18 mouse cellular contexts compared by ENCODE assay signal in the genomic region with DNA sequence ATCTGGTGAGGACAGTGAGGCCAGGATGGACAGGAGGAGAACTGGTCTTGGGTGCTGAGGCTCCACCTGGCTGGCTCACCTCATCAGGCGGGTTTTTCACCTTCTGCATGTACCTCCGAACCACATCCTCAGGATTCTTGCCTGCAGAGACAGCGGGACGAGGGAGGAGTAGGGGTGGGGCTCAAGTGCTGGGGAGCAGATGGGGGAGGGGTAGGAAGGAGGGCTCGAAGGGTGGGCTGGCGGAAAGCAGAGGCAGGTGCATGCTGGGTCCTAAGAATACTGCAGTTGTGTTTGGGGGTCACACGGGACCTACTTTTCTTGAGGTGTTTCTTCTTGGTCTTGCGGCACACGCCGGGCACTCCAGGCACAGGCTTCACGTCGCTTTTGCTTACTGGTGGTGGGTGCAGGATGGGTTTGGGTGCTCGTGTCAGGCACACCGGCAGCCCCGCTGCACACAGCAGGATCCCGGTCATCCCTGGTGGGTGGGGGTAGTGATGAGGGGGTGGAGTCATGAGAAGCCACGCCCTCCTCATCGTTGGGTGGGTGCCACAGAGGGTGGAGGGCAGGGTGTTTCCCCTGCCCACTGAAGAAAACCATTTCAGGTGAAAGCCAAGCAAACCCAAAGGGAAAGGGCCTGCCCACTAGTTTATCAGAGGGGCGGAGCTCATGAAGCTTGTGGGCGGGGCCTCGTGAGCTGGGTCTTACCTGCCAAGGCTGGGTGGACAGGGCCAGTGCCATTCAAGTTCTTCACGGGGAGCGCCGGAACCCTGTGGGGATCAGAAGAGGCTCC. TPM values are rescaled to one million over a fixed set of nuclear protein-coding genes. Genes with fewer than 3 reads are reported as not detected.
DNase-seq lines count a peak whose midpoint lies in the region; ATAC-seq and TF ChIP-seq lines count a peak whose summit lies in the region.
"Had no signal": no experiment of that assay in that cellular context is flagged by ENCODE, and none has a peak within 500 bp of the region (broad histone marks: within the 10 kb centered on the region; RNA-seq: fewer than 3 reads in every experiment).

No protein-coding gene starts in this region.

- no peak for TF ChIP-seq CTCF in heart, adult 2 months (IDR thresholded peaks at IDR 0.05)

- no peak overlapping the region for H3K27ac ChIP-seq in heart, embryonic 15.5 days
- H3K27ac ChIP-seq in heart, adult 2 months, result no peak overlapping the region
- no peak overlapping the region for H3K27ac ChIP-seq in midbrain, embryonic 10.5 days (replicated peaks)
- no peak overlapping the region for H3K27ac ChIP-seq in midbrain, embryonic 13.5 days
- no peak overlapping the region for H3K27ac ChIP-seq in embryonic facial prominence, embryonic 12.5 days
- H3K27ac ChIP-seq: liver, embryonic 15.5 days had no signal

- TF ChIP-seq EP300 in heart, adult 2 months (IDR thresholded peaks at IDR 0.05; ENCODE audit: insufficient read depth, low read depth, low read length), result no peak

- H3K79me2 ChIP-seq in heart, adult 2 months (replicated peaks; ENCODE audit: control insufficient read depth, insufficient read depth, low read length), result no peaks in the 10 kb centered on the region

- intact Hi-C loops in heart, adult 2 months (cut with DNase I), result no loop called here

- 12% methylated on average over 24 of the region's 24 CpGs for WGBS in heart, embryonic 15.5 days
- WGBS in heart, adult 2 months, result 14% methylated on average over 24 of the region's 24 CpGs
- 6% methylated on average over 24 of the region's 24 CpGs for WGBS in midbrain, embryonic 10.5 days
- 8% methylated on average over 24 of the region's 24 CpGs for WGBS in midbrain, embryonic 13.5 days
- 7% methylated on average over 24 of the region's 24 CpGs for WGBS in embryonic facial prominence, embryonic 12.5 days

- no peak overlapping the region; the same call in 1 of the 2 replicates for H3K4me2 ChIP-seq in heart, embryonic 15.5 days
- H3K4me2 ChIP-seq in midbrain, embryonic 13.5 days (replicated peaks), result no peak overlapping the region
- H3K4me2 ChIP-seq in embryonic facial prominence, embryonic 12.5 days (replicated peaks), result peak overlapping the region; percentile 2; the same call in 1 of the 2 replicates
- H3K4me2 ChIP-seq: liver, embryonic 15.5 days had no signal

- ATAC-seq in heart, embryonic 15.5 days (replicated peaks; ENCODE audit: insufficient number of reproducible peaks, insufficient read depth, low FRiP score, low read depth), result no peak
- ATAC-seq in midbrain, embryonic 13.5 days, result no peak
- no peak for ATAC-seq in embryonic facial prominence, embryonic 12.5 days (ENCODE audit: insufficient number of reproducible peaks, insufficient read depth, low FRiP score, low TSS enrichment)
- ATAC-seq in frontal cortex, adult (ENCODE audit: low TSS enrichment), result no peak
- ATAC-seq: inflammation-experienced regulatory T-cells, adult 6 months had no signal

- no peak overlapping the region for H3K9ac ChIP-seq in heart, embryonic 15.5 days
- no peak overlapping the region for H3K9ac ChIP-seq in heart, adult 2 months (ENCODE audit: low read depth, low read length)
- H3K9ac ChIP-seq in midbrain, embryonic 13.5 days (replicated peaks), result no peak overlapping the region
- no peak overlapping the region for H3K9ac ChIP-seq in embryonic facial prominence, embryonic 12.5 days
- H3K9ac ChIP-seq: liver, embryonic 15.5 days had no signal

- H3K9me3 ChIP-seq in heart, embryonic 15.5 days (replicated peaks), result no peaks in the 10 kb centered on the region
- no peaks in the 10 kb centered on the region for H3K9me3 ChIP-seq in midbrain, embryonic 10.5 days (replicated peaks)
- H3K9me3 ChIP-seq in midbrain, embryonic 13.5 days, result no peaks in the 10 kb centered on the region
- no peaks in the 10 kb centered on the region for H3K9me3 ChIP-seq in embryonic facial prominence, embryonic 12.5 days
- H3K9me3 ChIP-seq: liver, embryonic 15.5 days had no signal

- peak overlapping the region; percentile 5; the same call in 1 of the 2 replicates for H3K4me3 ChIP-seq in heart, embryonic 15.5 days
- H3K4me3 ChIP-seq in heart, adult 2 months, result no peak overlapping the region
- H3K4me3 ChIP-seq in midbrain, embryonic 10.5 days, result 0 out of 2 replicates have a peak overlapping the region, but pooled peaks have one; percentile 11
- H3K4me3 ChIP-seq in midbrain, embryonic 13.5 days (replicated peaks), result no peak overlapping the region
- H3K4me3 ChIP-seq in embryonic facial prominence, embryonic 12.5 days, result no peak overlapping the region
- H3K4me3 ChIP-seq: liver, embryonic 15.5 days had no signal

- no peak for DNase-seq in heart, adult 2 months
- no peak for DNase-seq in midbrain, embryonic 10.5 days (ENCODE audit: low spot score)
- DNase-seq in CD4-positive helper T cell, adult 2 months (ENCODE audit: low read depth, low spot score), result peak; percentile 57
- DNase-seq in cerebellum, adult 9-10 months, result no peak
- DNase-seq: adrenal gland, adult 8-10 months; cerebellum, postnatal 25 days; gastrocnemius, postnatal 36 days; right cerebral cortex, postnatal 14 days had no signal

- H3K27me3 ChIP-seq in heart, embryonic 15.5 days, result peaks cover 72% of the 10 kb centered on the region
- H3K27me3 ChIP-seq in heart, adult 2 months (ENCODE audit: control insufficient read depth, insufficient read depth, low read length), result peaks cover 8% of the 10 kb centered on the region; the same call in 1 of the 2 replicates
- peaks cover 75% of the 10 kb centered on the region for H3K27me3 ChIP-seq in midbrain, embryonic 10.5 days (ENCODE audit: low read depth, poor library complexity, severe bottlenecking)
- peaks cover 36% of the 10 kb centered on the region for H3K27me3 ChIP-seq in midbrain, embryonic 13.5 days
- H3K27me3 ChIP-seq in embryonic facial prominence, embryonic 12.5 days, result peaks cover 41% of the 10 kb centered on the region

- no peaks in the 10 kb centered on the region for H3K36me3 ChIP-seq in heart, embryonic 15.5 days
- no peaks in the 10 kb centered on the region for H3K36me3 ChIP-seq in heart, adult 2 months (ENCODE audit: control insufficient read depth, insufficient read depth, low read length)
- H3K36me3 ChIP-seq in midbrain, embryonic 10.5 days, result no peaks in the 10 kb centered on the region
- peaks cover 34% of the 10 kb centered on the region for H3K36me3 ChIP-seq in midbrain, embryonic 13.5 days
- no peaks in the 10 kb centered on the region for H3K36me3 ChIP-seq in embryonic facial prominence, embryonic 12.5 days
- H3K36me3 ChIP-seq: liver, embryonic 15.5 days had no signal

- H3K4me1 ChIP-seq in heart, embryonic 15.5 days (replicated peaks), result peaks cover 11% of the 10 kb centered on the region
- no peaks in the 10 kb centered on the region for H3K4me1 ChIP-seq in heart, adult 2 months (ENCODE audit: control insufficient read depth, insufficient read depth, low read length)
- H3K4me1 ChIP-seq in midbrain, embryonic 10.5 days, result peaks cover 35% of the 10 kb centered on the region
- peaks cover 28% of the 10 kb centered on the region for H3K4me1 ChIP-seq in midbrain, embryonic 13.5 days (replicated peaks)
- peaks cover 18% of the 10 kb centered on the region for H3K4me1 ChIP-seq in embryonic facial prominence, embryonic 12.5 days
- H3K4me1 ChIP-seq: liver, embryonic 15.5 days had no signal

- no peak for TF ChIP-seq POLR2A in heart, adult 2 months (IDR thresholded peaks at IDR 0.05; ENCODE audit: insufficient read depth, low read depth, low read length)

RNA-seq across cellular contexts. Expression of a gene that starts 28.6 kb away (rescaled TPM):
- polyA plus RNA-seq in heart, embryonic 15.5 days (2015; fragmentation: Nextera tagmentation; extraction: Ambion mirVana), result 1.9 and 12.3 TPM in 2 replicates
- 1 to 10 TPM; 2.1 to 2.7 TPM for total RNA-seq in heart, adult 2 months (2021)
- 3.5 and 4.2 TPM in 2 replicates for polyA plus RNA-seq in heart, adult 2 months (2012; rRNA removed)
- polyA plus RNA-seq in midbrain, embryonic 10.5 days (2016; fragmentation: Nextera tagmentation; extraction: Ambion mirVana), result 2.2 and 4.8 TPM in 2 replicates
- 25.1 and 34.2 TPM in 2 replicates for polyA plus RNA-seq in midbrain, embryonic 13.5 days (2015; fragmentation: Nextera tagmentation; extraction: Ambion mirVana)
- 8.9 and 9.1 TPM in 2 replicates for polyA plus RNA-seq in embryonic facial prominence, embryonic 12.5 days (2016; fragmentation: Nextera tagmentation; extraction: Ambion mirVana)
- total RNA-seq: megakaryocyte progenitor cell, adult 5-6 weeks had no signal
- polyA plus RNA-seq: C2C12 had no signal

RNA-seq across cellular contexts. Expression of a gene that starts 34.6 kb away (rescaled TPM):
- polyA plus RNA-seq in heart, embryonic 15.5 days (2015; fragmentation: Nextera tagmentation; extraction: Ambion mirVana), result 0.25 and 0.55 TPM in 2 replicates
- total RNA-seq in heart, adult 2 months (2021), result not detected
- 0.06 and 0.33 TPM in 2 replicates for polyA plus RNA-seq in heart, adult 2 months (2012; rRNA removed)
- 0.10 and 0.21 TPM in 2 replicates for polyA plus RNA-seq in midbrain, embryonic 10.5 days (2016; fragmentation: Nextera tagmentation; extraction: Ambion mirVana)
- polyA plus RNA-seq in midbrain, embryonic 13.5 days (2015; fragmentation: Nextera tagmentation; extraction: Ambion mirVana), result 0.15 TPM in 1 of 2 replicates, not detected in the other
- polyA plus RNA-seq in embryonic facial prominence, embryonic 12.5 days (2016; fragmentation: Nextera tagmentation; extraction: Ambion mirVana), result 0.18 and 0.26 TPM in 2 replicates
- total RNA-seq: gastrocnemius, postnatal 36 days had no signal
- polyA plus RNA-seq: C2C12; heart, embryonic 14.5 days had no signal

RNA-seq across cellular contexts. Expression of a gene that starts 49.1 kb away (rescaled TPM):
- 0.15 TPM in 1 of 2 replicates, not detected in the other for polyA plus RNA-seq in heart, embryonic 15.5 days (2015; fragmentation: Nextera tagmentation; extraction: Ambion mirVana)
- total RNA-seq in heart, adult 2 months (2021), result not detected
- 0.16 TPM in 1 of 2 replicates, not detected in the other for polyA plus RNA-seq in heart, adult 2 months (2012; rRNA removed)
- not detected in 2 replicates for polyA plus RNA-seq in midbrain, embryonic 10.5 days (2016; fragmentation: Nextera tagmentation; extraction: Ambion mirVana)
- polyA plus RNA-seq in midbrain, embryonic 13.5 days (2015; fragmentation: Nextera tagmentation; extraction: Ambion mirVana), result not detected in 2 replicates
- not detected in 2 replicates for polyA plus RNA-seq in embryonic facial prominence, embryonic 12.5 days (2016; fragmentation: Nextera tagmentation; extraction: Ambion mirVana)
- total RNA-seq: gastrocnemius, postnatal 36 days; left cerebral cortex, postnatal 25 days; megakaryocyte progenitor cell, adult 5-6 weeks had no signal
- polyA plus RNA-seq: C2C12; heart, embryonic 14.5 days; inflammation-experienced regulatory T-cells, adult 6 months; liver, embryonic 15.5 days had no signal

Comparison
In these comparisons a context has a peak if more than half of its experiments do, and no peak if none do; other contexts are left out.
1. H3K4me3 ChIP-seq: peak in heart, embryonic 15.5 days (single experiment) and midbrain, embryonic 10.5 days (single experiment); none in heart, adult 2 months (single experiment), midbrain, embryonic 13.5 days (single experiment) and embryonic facial prominence, embryonic 12.5 days (single experiment).